Mouse (Mus musculus): Measurements from ENCODE around the gene Rgs3. TPM values are rescaled to one million over a fixed set of nuclear protein-coding genes. Genes with fewer than 3 reads are reported as not detected.

Rgs3 gene
- polyA plus RNA-seq, 1 experiment from 2014 or later = 60.5 TPM

GRCm38 (mm10) chr4:62659861-62660553 lies 100.4 kb downstream of the Rgs3 start:
- H3K4me2 ChIP-seq = peak overlapping the region; percentile 20; the same call in 1 of the 2 replicates
- H3K27me3 ChIP-seq (replicated peaks) = peaks cover 27% of the 10 kb centered on the region
- peaks cover 48% of the 10 kb centered on the region for H3K4me1 ChIP-seq (replicated peaks)

GRCm38 (mm10) chr4:62660554-62660864 lies 100.9 kb downstream of the Rgs3 start:
- H3K36me3 ChIP-seq = no peaks in the 10 kb centered on the region; the same call in 1 of the 2 replicates
- H3K4me1 ChIP-seq (replicated peaks) = peaks cover 48% of the 10 kb centered on the region
- no peak overlapping the region for H3K4me3 ChIP-seq
- H3K4me2 ChIP-seq = peak overlapping the region; percentile 20; the same call in 1 of the 2 replicates
- 0 out of 2 replicates have a peak overlapping the region, but pooled peaks have one; percentile 30 for H3K9ac ChIP-seq
- H3K27ac ChIP-seq (ENCODE audit: poor library complexity, severe bottlenecking) = peak overlapping the region; percentile 80
- peaks cover 27% of the 10 kb centered on the region for H3K27me3 ChIP-seq (replicated peaks)
- 2% methylated on average over 3 of the region's 3 CpGs for WGBS
- H3K9me3 ChIP-seq (replicated peaks) = no peaks in the 10 kb centered on the region
- ATAC-seq (ENCODE audit: insufficient number of reproducible peaks, low FRiP score) = peak; percentile 53

More at GRCm38 (mm10) chr4:62659861-62660553, 100.4 kb downstream of the Rgs3 start:
- Histone ChIP-seq H3K4me3 (no peak overlapping the region), H3K27ac (ENCODE audit: poor library complexity, severe bottlenecking) (peak overlapping the region; percentile 80), H3K36me3 (no peaks in the 10 kb centered on the region; the same call in 1 of the 2 replicates), H3K9ac (0 out of 2 replicates have a peak overlapping the region, but pooled peaks have one; percentile 30), H3K9me3 (replicated peaks) (no peaks in the 10 kb centered on the region)
- ATAC-seq (ENCODE audit: insufficient number of reproducible peaks, low FRiP score) = no peak
- WGBS = 20% methylated on average over 14 of the region's 14 CpGs

- H3K9ac ChIP-seq = 0 out of 2 replicates have a peak overlapping the region, but pooled peaks have one; percentile 16
- no peak overlapping the region for H3K4me3 ChIP-seq
- H3K36me3 ChIP-seq = no peaks in the 10 kb centered on the region; the same call in 1 of the 2 replicates
- no peak for ATAC-seq (ENCODE audit: insufficient number of reproducible peaks, low FRiP score)
- H3K27ac ChIP-seq (ENCODE audit: poor library complexity, severe bottlenecking) = peak overlapping the region; percentile 80
- peaks cover 48% of the 10 kb centered on the region for H3K4me1 ChIP-seq (replicated peaks)
- no peak overlapping the region for H3K4me2 ChIP-seq
- no peaks in the 10 kb centered on the region for H3K9me3 ChIP-seq (replicated peaks)
- H3K27me3 ChIP-seq (replicated peaks) = peaks cover 20% of the 10 kb centered on the region
- 66% methylated on average over 8 of the region's 8 CpGs for WGBS
Observed at GRCm38 (mm10) chr4:62661311-62661849, 101.7 kb downstream of the Rgs3 start.

DNA sequence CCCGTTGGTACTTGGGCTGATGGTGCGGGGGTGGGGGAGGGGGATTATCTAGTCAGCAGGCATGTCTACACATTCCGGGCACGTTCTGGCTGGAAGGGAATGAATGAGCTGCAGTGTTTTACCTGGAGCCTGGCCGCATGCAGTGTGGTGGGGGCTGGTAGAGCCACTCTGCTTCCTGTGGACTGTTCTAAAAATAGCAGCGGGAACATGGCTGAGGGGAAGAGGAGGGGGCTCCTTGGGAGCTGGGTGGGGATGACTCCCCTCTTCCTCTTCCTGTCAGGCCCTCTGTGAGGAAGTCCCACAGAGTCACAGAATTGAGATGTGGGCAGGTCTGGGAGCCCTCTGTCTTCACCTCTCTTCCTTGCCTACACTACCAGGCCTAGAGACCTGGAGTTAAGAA lies 103.7 kb downstream of the Rgs3 start:
- Histone ChIP-seq H3K4me2 (peak overlapping the region; percentile 54), H3K4me3 (peak overlapping the region; percentile 11; the same call in 1 of the 2 replicates), H3K27ac (ENCODE audit: poor library complexity, severe bottlenecking) (peak overlapping the region; percentile 86), H3K4me1 (replicated peaks) (peaks cover 50% of the 10 kb centered on the region), H3K36me3 (0 out of 2 replicates have a peak, but pooled peaks cover 3% of the 10 kb centered on the region), H3K27me3 (replicated peaks) (peaks cover under 1% of the 10 kb centered on the region; the same call in 1 of the 2 replicates), H3K9ac (0 out of 2 replicates have a peak overlapping the region, but pooled peaks have one; percentile 7), H3K9me3 (replicated peaks) (0 out of 2 replicates have a peak, but pooled peaks cover 3% of the 10 kb centered on the region)
- WGBS = 4% methylated on average over 6 of the region's 6 CpGs
- peak; percentile 80 for ATAC-seq (ENCODE audit: insufficient number of reproducible peaks, low FRiP score)

- H3K4me1 ChIP-seq (replicated peaks) = peaks cover 61% of the 10 kb centered on the region
Observed at GRCm38 (mm10) chr4:62665842-62666241, 106.2 kb downstream of the Rgs3 start.

DNA sequence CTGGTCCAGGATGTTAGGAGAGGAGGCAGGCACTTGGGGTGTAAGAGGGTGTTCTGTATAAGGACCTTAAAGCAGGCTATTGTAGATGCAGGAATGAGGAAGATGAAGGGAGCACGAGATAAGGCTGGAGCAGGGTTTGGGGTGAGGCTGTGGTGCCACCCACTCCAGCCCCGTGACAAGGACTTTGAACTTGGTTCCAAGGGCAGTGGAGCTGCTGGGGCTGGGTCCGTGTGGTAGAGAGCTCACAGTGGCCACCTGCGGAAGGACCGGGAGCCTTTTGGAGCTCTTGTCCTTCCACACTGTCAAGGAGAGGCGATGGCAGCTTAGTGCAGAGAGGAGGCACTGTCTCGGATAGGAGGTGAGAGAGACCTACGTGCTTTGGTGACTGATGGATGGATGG lies 109.0 kb downstream of the Rgs3 start:
- Histone ChIP-seq H3K9me3 (replicated peaks) (0 out of 2 replicates have a peak, but pooled peaks cover 3% of the 10 kb centered on the region), H3K27ac (ENCODE audit: poor library complexity, severe bottlenecking) (no peak overlapping the region), H3K9ac (no peak overlapping the region), H3K4me1 (replicated peaks) (peaks cover 60% of the 10 kb centered on the region), H3K36me3 (0 out of 2 replicates have a peak, but pooled peaks cover 3% of the 10 kb centered on the region), H3K4me3 (no peak overlapping the region), H3K4me2 (no peak overlapping the region), H3K27me3 (replicated peaks) (0 out of 2 replicates have a peak, but pooled peaks cover 11% of the 10 kb centered on the region)
- no peak for ATAC-seq (ENCODE audit: insufficient number of reproducible peaks, low FRiP score)
- 85% methylated on average over 8 of the region's 8 CpGs for WGBS

More at GRCm38 (mm10) chr4:62665842-62666241, 106.2 kb downstream of the Rgs3 start:
- Histone ChIP-seq H3K9me3 (replicated peaks) (0 out of 2 replicates have a peak, but pooled peaks cover 3% of the 10 kb centered on the region), H3K4me2 (no peak overlapping the region), H3K4me3 (no peak overlapping the region), H3K36me3 (0 out of 2 replicates have a peak, but pooled peaks cover 3% of the 10 kb centered on the region), H3K27ac (ENCODE audit: poor library complexity, severe bottlenecking) (no peak overlapping the region), H3K27me3 (replicated peaks) (no peaks in the 10 kb centered on the region), H3K9ac (no peak overlapping the region)
- ATAC-seq (ENCODE audit: insufficient number of reproducible peaks, low FRiP score) = no peak
- whole genome bisulfite sequencing = 61% methylated on average over 2 of the region's 2 CpGs

DNA sequence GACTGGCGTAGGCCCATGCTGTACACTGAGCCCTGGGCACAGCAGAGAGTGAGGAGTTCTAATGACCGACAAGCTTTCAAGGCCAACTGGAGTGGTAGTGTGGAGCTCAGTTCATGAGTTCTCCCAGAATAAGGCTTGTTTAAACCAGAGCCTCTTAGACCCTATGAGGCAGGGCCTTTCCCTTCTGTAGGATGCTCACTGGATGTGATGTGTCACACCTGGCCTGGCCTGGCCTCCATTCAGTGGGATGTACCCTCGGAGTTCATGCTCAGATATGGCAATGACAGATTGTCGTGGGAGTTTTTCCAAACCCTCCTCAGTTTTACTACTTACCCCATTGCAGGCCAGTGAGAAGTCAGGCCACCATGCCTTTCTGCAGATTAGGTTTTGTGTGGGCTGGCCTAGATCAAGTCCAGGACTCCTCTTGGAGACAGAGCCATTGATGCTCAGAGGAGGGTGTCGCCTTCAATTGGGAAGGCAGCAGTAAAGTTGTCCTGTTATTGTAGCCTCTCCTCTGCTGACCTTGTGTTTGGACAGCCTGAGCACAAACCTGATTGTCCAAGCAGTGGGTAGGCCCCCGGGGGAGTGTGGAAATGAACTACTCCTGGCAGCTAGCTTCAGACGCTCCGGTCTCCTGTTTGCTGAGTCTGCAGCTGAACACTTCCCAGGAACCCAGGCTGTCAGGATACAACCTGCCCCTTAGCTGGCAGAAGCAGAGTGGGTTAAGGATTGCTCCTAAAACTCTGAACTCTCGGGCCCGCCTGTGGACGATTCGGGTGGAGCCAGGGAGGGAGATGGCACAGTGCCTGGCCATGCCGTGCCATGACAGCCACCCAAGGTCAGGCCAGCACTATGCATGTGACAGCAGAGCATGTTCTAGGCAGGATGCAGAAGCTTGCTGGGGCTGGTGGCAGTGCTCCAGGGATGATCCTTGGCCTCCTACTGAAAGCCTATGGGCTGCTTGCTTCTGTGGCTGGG lies 109.7 kb downstream of the Rgs3 start:
- Histone ChIP-seq H3K4me1 (replicated peaks) (peaks cover 55% of the 10 kb centered on the region), H3K36me3 (0 out of 2 replicates have a peak, but pooled peaks cover 3% of the 10 kb centered on the region), H3K4me3 (no peak overlapping the region), H3K27me3 (replicated peaks) (0 out of 2 replicates have a peak, but pooled peaks cover 11% of the 10 kb centered on the region), H3K9me3 (replicated peaks) (0 out of 2 replicates have a peak, but pooled peaks cover 3% of the 10 kb centered on the region), H3K4me2 (no peak overlapping the region), H3K27ac (ENCODE audit: poor library complexity, severe bottlenecking) (no peak overlapping the region), H3K9ac (no peak overlapping the region)
- ATAC-seq (ENCODE audit: insufficient number of reproducible peaks, low FRiP score) = no peak
- WGBS = 73% methylated on average over 13 of the region's 13 CpGs

- 17% methylated on average over 9 of the region's 9 CpGs for WGBS
- Histone ChIP-seq H3K9ac (peak overlapping the region; percentile 74; the same call in 1 of the 2 replicates), H3K36me3 (no peaks in the 10 kb centered on the region), H3K4me1 (replicated peaks) (peaks cover 78% of the 10 kb centered on the region), H3K27ac (ENCODE audit: poor library complexity, severe bottlenecking) (no peak overlapping the region), H3K4me3 (peak overlapping the region; percentile 53), H3K9me3 (replicated peaks) (no peaks in the 10 kb centered on the region), H3K27me3 (replicated peaks) (peaks cover 48% of the 10 kb centered on the region), H3K4me2 (peak overlapping the region; percentile 67)
- peak; percentile 42; the same call in 1 of the 2 replicates for ATAC-seq (ENCODE audit: insufficient number of reproducible peaks, low FRiP score)
Observed at GRCm38 (mm10) chr4:62673531-62674030, 113.9 kb downstream of the Rgs3 start.

- peak overlapping the region; percentile 29; the same call in 1 of the 2 replicates for H3K27ac ChIP-seq (ENCODE audit: poor library complexity, severe bottlenecking)
- H3K4me1 ChIP-seq (replicated peaks) = peaks cover 71% of the 10 kb centered on the region
- peak overlapping the region; percentile 74 for H3K9ac ChIP-seq
- H3K9me3 ChIP-seq (replicated peaks) = no peaks in the 10 kb centered on the region
- ATAC-seq (ENCODE audit: insufficient number of reproducible peaks, low FRiP score) = 0 out of 2 replicates have a peak, but pooled peaks have one; percentile 30
- H3K4me2 ChIP-seq = peak overlapping the region; percentile 67
- H3K4me3 ChIP-seq = peak overlapping the region; percentile 53
- H3K27me3 ChIP-seq (replicated peaks) = peaks cover 55% of the 10 kb centered on the region
- WGBS = 15% methylated on average over 30 of the region's 30 CpGs
- no peaks in the 10 kb centered on the region for H3K36me3 ChIP-seq
Observed at GRCm38 (mm10) chr4:62674031-62674995, 114.7 kb downstream of the Rgs3 start.

Data from heart, embryonic 12.5 days (tissue).